Mouse (Mus musculus): Measurements from ENCODE around the gene Ano9. TPM values are rescaled to one million over a fixed set of nuclear protein-coding genes. Genes with fewer than 3 reads are reported as not detected.

Ano9 gene
- polyA plus RNA-seq, 1 experiment from 2014 or later = 2.1 TPM

GRCm38 (mm10) chr7:141131904-141132755 is 14.5 kb upstream of the Ano9 start:
- Histone ChIP-seq H3K9ac (peak overlapping the region; percentile 93), H3K4me1 (peaks cover 20% of the 10 kb centered on the region), H3K4me2 (replicated peaks) (peak overlapping the region; percentile 89), H3K4me3 (peak overlapping the region; percentile 89), H3K27me3 (no peaks in the 10 kb centered on the region), H3K36me3 (peaks cover 27% of the 10 kb centered on the region), H3K27ac (no peak overlapping the region), H3K9me3 (no peaks in the 10 kb centered on the region)
- 56% methylated on average over 12 of the region's 12 CpGs for WGBS
- ATAC-seq (ENCODE audit: low FRiP score, low read depth) = no peak

DNA sequence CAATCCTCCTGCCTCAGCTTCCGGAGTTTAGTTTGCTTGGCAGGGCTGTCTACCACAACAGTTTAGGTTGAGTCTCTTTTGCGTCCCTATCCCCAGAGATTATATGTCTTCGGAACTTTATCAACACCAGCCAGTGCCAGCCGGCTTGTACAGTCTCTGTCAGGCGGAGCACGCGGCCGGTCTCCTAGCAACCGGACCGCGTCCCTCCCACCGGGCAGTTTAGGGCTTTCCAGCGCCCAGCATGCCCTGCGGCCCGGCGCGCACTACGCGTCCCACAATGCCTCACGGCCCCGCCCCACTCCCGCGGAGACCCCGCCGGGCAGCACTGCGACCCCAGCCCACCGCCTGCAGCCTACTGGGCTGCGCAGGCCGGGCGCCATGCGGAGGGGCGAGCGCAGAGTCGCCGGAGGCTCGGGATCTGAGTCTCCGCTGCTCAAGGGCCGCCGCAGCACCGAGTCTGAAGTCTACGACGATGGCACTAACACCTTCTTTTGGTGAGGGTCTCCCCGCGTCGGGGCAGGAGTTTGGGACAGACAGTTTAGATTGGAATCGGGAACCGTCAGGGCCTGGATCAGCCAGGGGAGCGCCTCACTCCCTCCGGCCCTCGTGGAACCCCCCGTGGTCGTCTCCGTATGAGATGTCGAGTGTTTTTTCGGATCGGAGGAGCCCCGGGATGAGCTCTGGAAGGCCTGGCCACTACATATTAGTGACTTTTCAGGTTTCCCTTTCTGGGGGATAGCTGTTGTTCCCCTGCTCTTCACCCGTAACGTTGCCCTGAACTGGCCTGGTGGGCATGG is 13.6 kb upstream of the Ano9 start:
- Histone ChIP-seq H3K4me2 (replicated peaks) (peak overlapping the region; percentile 89), H3K4me1 (peaks cover 20% of the 10 kb centered on the region), H3K4me3 (peak overlapping the region; percentile 89), H3K27ac (no peak overlapping the region), H3K9ac (peak overlapping the region; percentile 93), H3K9me3 (no peaks in the 10 kb centered on the region), H3K27me3 (no peaks in the 10 kb centered on the region), H3K36me3 (peaks cover 18% of the 10 kb centered on the region)
- peak; percentile 97 for ATAC-seq (ENCODE audit: low FRiP score, low read depth)
- under 1% methylated on average over 59 of the region's 59 CpGs for WGBS

- peak overlapping the region; percentile 60 for H3K4me3 ChIP-seq
- no peak for ATAC-seq (ENCODE audit: low FRiP score, low read depth)
- peak overlapping the region; percentile 76 for H3K4me2 ChIP-seq (replicated peaks)
- H3K4me1 ChIP-seq = peaks cover 4% of the 10 kb centered on the region
- H3K36me3 ChIP-seq = no peaks in the 10 kb centered on the region
- peak overlapping the region; percentile 83 for H3K27ac ChIP-seq
- no peaks in the 10 kb centered on the region for H3K27me3 ChIP-seq
- WGBS = 2% methylated on average over 15 of the region's 15 CpGs
- H3K9me3 ChIP-seq = no peaks in the 10 kb centered on the region
- H3K9ac ChIP-seq = peak overlapping the region; percentile 76
Measured at GRCm38 (mm10) chr7:141123517-141123856, 5.9 kb upstream of the Ano9 start.

- peak; percentile 99 for ATAC-seq (ENCODE audit: low FRiP score, low read depth)
- peak overlapping the region; percentile 76 for H3K9ac ChIP-seq
- H3K4me2 ChIP-seq (replicated peaks) = peak overlapping the region; percentile 76
- H3K4me3 ChIP-seq = peak overlapping the region; percentile 60
- H3K27me3 ChIP-seq = peaks cover 5% of the 10 kb centered on the region; the same call in 1 of the 2 replicates
- no peaks in the 10 kb centered on the region for H3K36me3 ChIP-seq
- H3K9me3 ChIP-seq = no peaks in the 10 kb centered on the region
- WGBS = 1% methylated on average over 29 of the region's 29 CpGs
- H3K27ac ChIP-seq = peak overlapping the region; percentile 83
- H3K4me1 ChIP-seq = peaks cover 4% of the 10 kb centered on the region
Measured at GRCm38 (mm10) chr7:141122689-141123516, 5.3 kb upstream of the Ano9 start.

- H3K27ac ChIP-seq = peak within 1 kb of the TSS; percentile 83
- peaks cover 12% of the 10 kb centered on the region for H3K27me3 ChIP-seq
- peak within 1 kb of the TSS; percentile 60 for H3K4me3 ChIP-seq
- no peaks in the 10 kb centered on the region for H3K9me3 ChIP-seq
- H3K4me1 ChIP-seq = peaks cover 7% of the 10 kb centered on the region
- peak within 1 kb of the TSS; percentile 76 for H3K4me2 ChIP-seq (replicated peaks)
- ATAC-seq (ENCODE audit: low FRiP score, low read depth) = no peak
- H3K9ac ChIP-seq = peak within 1 kb of the TSS; percentile 76
- no peaks in the 10 kb centered on the region for H3K36me3 ChIP-seq
- 44% methylated on average over 14 of the region's 14 CpGs for WGBS
Measured at GRCm38 (mm10) chr7:141122245-141122644, 4.6 kb upstream of the Ano9 start, which contains the start of gene Ptdss2. Gene Ptdss2 (plus strand): TSS chr7:141122382.

- no peak for ATAC-seq (ENCODE audit: low FRiP score, low read depth)
- H3K9me3 ChIP-seq = no peaks in the 10 kb centered on the region
- no peak overlapping the region for H3K4me2 ChIP-seq (replicated peaks)
- WGBS = 82% methylated on average over 5 of the region's 5 CpGs
- no peak overlapping the region for H3K27ac ChIP-seq
- no peak overlapping the region for H3K4me3 ChIP-seq
- no peak overlapping the region for H3K9ac ChIP-seq
- H3K27me3 ChIP-seq = peaks cover 21% of the 10 kb centered on the region
- H3K36me3 ChIP-seq = no peaks in the 10 kb centered on the region
- H3K4me1 ChIP-seq = peaks cover 7% of the 10 kb centered on the region
Measured at GRCm38 (mm10) chr7:141121051-141121531, 3.5 kb upstream of the Ano9 start.

- Histone ChIP-seq H3K27me3 (peaks cover 21% of the 10 kb centered on the region), H3K27ac (no peak overlapping the region), H3K9ac (no peak overlapping the region), H3K9me3 (no peaks in the 10 kb centered on the region), H3K4me3 (no peak overlapping the region), H3K36me3 (no peaks in the 10 kb centered on the region), H3K4me1 (peaks cover 7% of the 10 kb centered on the region), H3K4me2 (replicated peaks) (no peak overlapping the region)
- no peak for ATAC-seq (ENCODE audit: low FRiP score, low read depth)
- 90% methylated on average over 3 of the region's 3 CpGs for WGBS
Measured at GRCm38 (mm10) chr7:141120605-141121004, 3.0 kb upstream of the Ano9 start.

DNA sequence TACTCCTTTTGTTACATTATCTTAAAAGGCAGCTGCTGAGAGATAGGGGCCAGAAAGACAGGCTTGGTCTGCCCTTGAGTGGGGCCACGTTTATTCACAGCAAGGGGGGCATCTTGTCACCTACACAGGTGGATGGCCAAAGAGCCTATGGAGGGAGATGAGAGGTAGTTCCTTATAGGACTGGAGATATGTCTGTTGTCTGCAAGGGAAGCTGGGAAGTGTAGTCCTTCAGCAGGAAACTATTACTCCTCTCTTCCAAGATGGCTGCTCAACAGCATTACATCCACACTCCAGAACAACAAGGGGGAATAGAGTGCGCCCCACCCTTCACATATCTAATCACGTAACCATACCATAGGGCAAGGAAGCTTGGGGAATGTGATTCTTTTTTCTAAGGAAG is 1.9 kb upstream of the Ano9 start:
- H3K4me2 ChIP-seq (replicated peaks) = no peak overlapping the region
- peaks cover 7% of the 10 kb centered on the region for H3K4me1 ChIP-seq
- H3K9me3 ChIP-seq = no peaks in the 10 kb centered on the region
- 70% methylated on average over 3 of the region's 3 CpGs for WGBS
- ATAC-seq (ENCODE audit: low FRiP score, low read depth) = no peak
- H3K27me3 ChIP-seq = peaks cover 21% of the 10 kb centered on the region
- H3K27ac ChIP-seq = no peak overlapping the region
- no peaks in the 10 kb centered on the region for H3K36me3 ChIP-seq
- H3K4me3 ChIP-seq = no peak overlapping the region
- H3K9ac ChIP-seq = no peak overlapping the region

DNA sequence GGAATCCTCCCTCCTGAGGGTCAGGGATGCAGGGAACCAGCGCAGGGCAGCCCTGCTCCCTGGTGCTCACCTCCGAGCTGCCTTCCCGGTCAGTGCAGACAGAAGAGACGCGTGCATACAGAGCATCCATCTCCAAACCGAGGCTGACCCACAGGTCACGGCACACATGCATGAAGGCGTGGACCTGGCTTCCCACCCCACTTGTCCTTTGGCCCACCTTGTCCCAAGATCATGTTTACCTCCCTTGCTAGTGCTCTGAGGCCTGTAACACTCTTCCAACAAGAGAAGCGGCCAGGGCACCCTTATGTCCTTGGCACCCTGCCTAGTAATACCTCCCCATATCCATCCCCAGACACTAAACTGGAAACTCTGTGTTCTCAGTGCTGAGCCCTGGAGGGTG is 1.7 kb downstream of the Ano9 start:
- 85% methylated on average over 9 of the region's 9 CpGs for WGBS
- peaks cover 3% of the 10 kb centered on the region; the same call in 1 of the 2 replicates for H3K4me1 ChIP-seq
- H3K4me2 ChIP-seq (replicated peaks) = no peak overlapping the region
- no peak overlapping the region for H3K4me3 ChIP-seq
- H3K27ac ChIP-seq = no peak overlapping the region
- no peaks in the 10 kb centered on the region for H3K9me3 ChIP-seq
- H3K36me3 ChIP-seq = no peaks in the 10 kb centered on the region
- H3K9ac ChIP-seq = no peak overlapping the region
- peaks cover 21% of the 10 kb centered on the region for H3K27me3 ChIP-seq
- no peak for ATAC-seq (ENCODE audit: low FRiP score, low read depth)

DNA sequence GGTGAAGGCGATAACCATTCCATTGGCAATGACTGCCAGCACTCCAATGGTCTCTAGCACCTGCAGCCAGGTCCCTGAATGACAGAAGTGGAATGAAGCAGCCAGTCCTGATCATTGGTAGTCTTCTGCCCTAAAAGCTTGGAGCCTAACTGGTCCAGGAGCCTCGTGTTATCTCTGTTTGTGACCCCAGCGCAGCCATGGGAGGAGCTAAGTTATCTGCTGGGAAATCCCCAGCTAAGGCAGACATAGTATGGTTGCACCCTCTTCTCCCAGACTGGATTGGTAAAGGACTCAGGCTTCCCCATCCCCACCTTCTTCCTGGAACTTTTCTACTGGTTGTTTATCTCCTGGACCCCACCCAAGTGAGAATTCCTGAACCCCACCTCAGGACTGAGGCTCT is 14.4 kb downstream of the Ano9 start:
- H3K36me3 ChIP-seq = no peaks in the 10 kb centered on the region
- ATAC-seq (ENCODE audit: low FRiP score, low read depth) = no peak

GRCm38 (mm10) chr7:141099911-141100691 is 17.5 kb downstream of the Ano9 start, which contains the start of gene Sigirr:
Gene Sigirr (minus strand): TSS chr7:141100572.
- ATAC-seq (ENCODE audit: low FRiP score, low read depth) = no peak
- under 1% methylated on average over 56 of the region's 56 CpGs for WGBS
- H3K27me3 ChIP-seq = peaks cover 59% of the 10 kb centered on the region
- no peaks in the 10 kb centered on the region for H3K9me3 ChIP-seq
- H3K4me2 ChIP-seq (replicated peaks) = peak within 1 kb of the TSS; percentile 74
- H3K4me1 ChIP-seq = peaks cover 11% of the 10 kb centered on the region
- H3K36me3 ChIP-seq = no peaks in the 10 kb centered on the region
- H3K4me3 ChIP-seq = peak within 1 kb of the TSS; percentile 47
- H3K27ac ChIP-seq = no peak within 1 kb of the TSS
- H3K9ac ChIP-seq = peak within 1 kb of the TSS; percentile 58

More for the DNA sequence above, 14.4 kb downstream of the Ano9 start:
- Histone ChIP-seq H3K4me2 (replicated peaks) (no peak overlapping the region), H3K9me3 (no peaks in the 10 kb centered on the region), H3K4me3 (no peak overlapping the region), H3K4me1 (peaks cover 11% of the 10 kb centered on the region), H3K27me3 (peaks cover 51% of the 10 kb centered on the region), H3K9ac (no peak overlapping the region), H3K27ac (no peak overlapping the region)
- 65% methylated on average over 3 of the region's 3 CpGs for WGBS

Measured in limb, embryonic 13.5 days (tissue).